Mouse (Mus musculus): ENCODE measurements at regions not wholly inside any gene's neighbourhood (a gene's known extent, or its start where the extent isn't known, plus 50 kb on each side); places are given as distances from the start of the nearest gene placed in this dataset.

- ATAC-seq (replicated peaks; ENCODE audit: low FRiP score, poor library complexity, severe bottlenecking), result no peak
Observed at GRCm38 (mm10) chr15:56438370-56438769, 1039.1 kb downstream of the Slc22a22 start.

GRCm38 (mm10) chr15:56436131-56436530 is 1041.3 kb downstream of the Slc22a22 start:
- no peak for ATAC-seq (replicated peaks; ENCODE audit: low FRiP score, poor library complexity, severe bottlenecking)

- no peak for ATAC-seq (replicated peaks; ENCODE audit: low FRiP score, poor library complexity, severe bottlenecking)
Observed at GRCm38 (mm10) chr15:56425986-56426385, 1051.4 kb downstream of the Slc22a22 start.

GRCm38 (mm10) chr15:56420681-56421080 is 1056.7 kb downstream of the Slc22a22 start:
- ATAC-seq (replicated peaks; ENCODE audit: low FRiP score, poor library complexity, severe bottlenecking), result no peak

- no peak for ATAC-seq (replicated peaks; ENCODE audit: low FRiP score, poor library complexity, severe bottlenecking)
Observed at GRCm38 (mm10) chr15:56391982-56392381, 1085.4 kb downstream of the Slc22a22 start.

GRCm38 (mm10) chr15:56378511-56378910 is 1098.9 kb downstream of the Slc22a22 start:
- ATAC-seq (replicated peaks; ENCODE audit: low FRiP score, poor library complexity, severe bottlenecking), result no peak

- no peak for ATAC-seq (replicated peaks; ENCODE audit: low FRiP score, poor library complexity, severe bottlenecking)
Observed at GRCm38 (mm10) chr15:56350903-56351302, 1126.5 kb downstream of the Slc22a22 start.

- no peak for ATAC-seq (replicated peaks; ENCODE audit: low FRiP score, poor library complexity, severe bottlenecking)
Observed at GRCm38 (mm10) chr15:56346111-56346510, 1131.3 kb downstream of the Slc22a22 start.

- no peak for ATAC-seq (replicated peaks; ENCODE audit: low FRiP score, poor library complexity, severe bottlenecking)
Observed at GRCm38 (mm10) chr15:56344973-56345372, 1132.5 kb downstream of the Slc22a22 start.

GRCm38 (mm10) chr15:56344304-56344932 is 1133.0 kb downstream of the Slc22a22 start:
- ATAC-seq (replicated peaks; ENCODE audit: low FRiP score, poor library complexity, severe bottlenecking), result no peak

- no peak for ATAC-seq (replicated peaks; ENCODE audit: low FRiP score, poor library complexity, severe bottlenecking)
Observed at GRCm38 (mm10) chr15:56337879-56338278, 1139.5 kb downstream of the Slc22a22 start.

GRCm38 (mm10) chr15:56336449-56336848 is 1141.0 kb downstream of the Slc22a22 start:
- ATAC-seq (replicated peaks; ENCODE audit: low FRiP score, poor library complexity, severe bottlenecking), result no peak

- ATAC-seq (replicated peaks; ENCODE audit: low FRiP score, poor library complexity, severe bottlenecking), result no peak
Observed at GRCm38 (mm10) chr15:56335011-56335410, 1142.4 kb downstream of the Slc22a22 start.

GRCm38 (mm10) chr15:56320501-56320900 is 1156.9 kb downstream of the Slc22a22 start:
- no peak for ATAC-seq (replicated peaks; ENCODE audit: low FRiP score, poor library complexity, severe bottlenecking)

GRCm38 (mm10) chr15:56294910-56295438 is 1182.5 kb downstream of the Slc22a22 start:
- no peak for ATAC-seq (replicated peaks; ENCODE audit: low FRiP score, poor library complexity, severe bottlenecking)

- no peak for ATAC-seq (replicated peaks; ENCODE audit: low FRiP score, poor library complexity, severe bottlenecking)
Observed at GRCm38 (mm10) chr15:56278622-56279301, 1198.7 kb downstream of the Slc22a22 start.

- ATAC-seq (replicated peaks; ENCODE audit: low FRiP score, poor library complexity, severe bottlenecking), result no peak
Observed at GRCm38 (mm10) chr15:56278006-56278405, 1199.4 kb downstream of the Slc22a22 start.

- ATAC-seq (replicated peaks; ENCODE audit: low FRiP score, poor library complexity, severe bottlenecking), result no peak
Observed at GRCm38 (mm10) chr15:56248731-56249130, 1228.7 kb downstream of the Slc22a22 start.

- no peak for ATAC-seq (replicated peaks; ENCODE audit: low FRiP score, poor library complexity, severe bottlenecking)
Observed at GRCm38 (mm10) chr15:56244004-56244735, 1233.3 kb downstream of the Slc22a22 start.

GRCm38 (mm10) chr15:56202552-56202951 is 1274.9 kb downstream of the Slc22a22 start:
- no peak for ATAC-seq (replicated peaks; ENCODE audit: low FRiP score, poor library complexity, severe bottlenecking)

- ATAC-seq (replicated peaks; ENCODE audit: low FRiP score, poor library complexity, severe bottlenecking), result no peak
Observed at GRCm38 (mm10) chr15:56199336-56199735, 1278.1 kb downstream of the Slc22a22 start.

Measured in erythroid progenitor cell, adult 5-6 weeks (primary cell).